Mouse (Mus musculus) lung, postnatal 0 days (tissue): Measurements from ENCODE around the gene Tor1aip1. TPM values are rescaled to one million over a fixed set of nuclear protein-coding genes. Genes with fewer than 3 reads are reported as not detected.
"Not testable (repeated sequence)": the region's sequence is repeated elsewhere in the genome, so short reads cannot be mapped to it uniquely, and the experiment has no call there.

Experiments
- ATAC-seq: fragments of 200-750 bp; cut with Nextera tagmentation; 2 replicates; pipeline ENCODE4 v1.8.0; 2017; ENCODE audit warnings: moderate library complexity
- DNase-seq: peaks from one replicate; pipeline ENCODE4 v3.0.0-alpha.2; 2016; ENCODE audit warnings: low spot score
- H3K27ac ChIP-seq: fragments of 300-500 bp; sonication (generic); 2 replicates; pipeline ENCODE4 v1.5.1; 2014; ENCODE audit warnings: antibody characterized with exemption, mild to moderate bottlenecking, low read length, mixed read lengths
- H3K27me3 ChIP-seq: fragments of 300-500 bp; sonication (generic); replicated peaks from 2 replicates; pipeline ENCODE4 v1.6.1; 2014; ENCODE audit warnings: low read length, mixed read lengths; ENCODE audit not compliant: insufficient read depth
- H3K36me3 ChIP-seq: fragments of 300-500 bp; sonication (generic); 2 replicates; pipeline ENCODE4 v1.6.1; 2014; ENCODE audit warnings: low read length, mixed read lengths; ENCODE audit not compliant: insufficient read depth
- H3K4me1 ChIP-seq: fragments of 300-500 bp; sonication (generic); 2 replicates; pipeline ENCODE4 v1.6.1; 2014; ENCODE audit warnings: antibody characterized with exemption, low read depth, low read length, mixed read lengths; ENCODE audit not compliant: insufficient read depth
- H3K4me2 ChIP-seq: fragments of 300-500 bp; sonication (generic); replicated peaks from 2 replicates; pipeline ENCODE4 v1.6.1; 2014; ENCODE audit warnings: low read depth, mild to moderate bottlenecking, low read length, moderate library complexity, mixed read lengths
- H3K4me3 ChIP-seq: fragments of 300-500 bp; sonication (generic); 2 replicates; pipeline ENCODE4 v1.5.1; 2014; ENCODE audit warnings: low read depth, low read length
- H3K9ac ChIP-seq: fragments of 300-500 bp; sonication (generic); replicated peaks from 2 replicates; pipeline ENCODE4 v1.6.1; 2014; ENCODE audit warnings: low read depth, mild to moderate bottlenecking
- H3K9me3 ChIP-seq: fragments of 300-500 bp; sonication (generic); 2 replicates; pipeline ENCODE4 v1.6.1; 2016; ENCODE audit warnings: low read length, mixed read lengths
- CTCF ChIP-seq: IDR thresholded peaks from 2 replicates; pipeline ENCODE4 v1.5.1; 2016; ENCODE audit warnings: antibody characterized with exemption, mild to moderate bottlenecking
- EP300 ChIP-seq: IDR thresholded peaks from 2 replicates; pipeline ENCODE4 v1.6.1; 2016; ENCODE audit warnings: antibody characterized with exemption, mild to moderate bottlenecking, control low read depth
- WGBS: fragments of 180-500 bp; shearing (Covaris S2); extraction: QIAGEN DNeasy Blood & Tissue Kit; methylation state at CpG from one replicate; pipeline ENCODE4 v1.1.7; 2014; 5-methylcytosine and 5-hydroxymethylcytosine counted together
- polyA plus RNA-seq: library from polyadenylated mRNA; unstranded; fragments of >200 nt; fragmentation: Nextera tagmentation; extraction: Ambion mirVana; gene quantifications from 2 replicates; pipeline ENCODE4 v1.2.1, GENCODE M21; 2015

Gene Tor1aip1
- polyA plus RNA-seq, 1 experiment from 2014 or later: 54.8 TPM

DNA sequence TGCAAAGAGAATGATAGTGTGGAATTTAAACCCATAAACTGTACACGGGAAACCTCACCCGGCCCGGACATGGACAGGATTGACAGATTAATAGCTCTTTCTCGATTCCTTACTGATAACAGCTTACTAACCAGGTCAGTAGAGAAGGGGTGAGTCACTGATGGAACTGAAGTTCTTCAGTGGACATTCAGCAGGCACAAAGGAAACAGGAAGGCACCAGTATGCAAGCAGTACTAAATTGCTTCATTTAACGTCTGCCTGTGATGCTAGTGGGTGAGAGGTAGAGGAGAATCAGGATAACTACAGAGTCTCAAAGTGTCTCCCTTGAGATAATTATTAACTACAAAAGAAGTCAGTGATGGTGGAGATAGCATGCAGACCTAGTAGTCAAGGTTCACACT, 7.9 kb upstream of the Tor1aip1 start:
- H3K27ac ChIP-seq: no peak overlapping the region

DNA sequence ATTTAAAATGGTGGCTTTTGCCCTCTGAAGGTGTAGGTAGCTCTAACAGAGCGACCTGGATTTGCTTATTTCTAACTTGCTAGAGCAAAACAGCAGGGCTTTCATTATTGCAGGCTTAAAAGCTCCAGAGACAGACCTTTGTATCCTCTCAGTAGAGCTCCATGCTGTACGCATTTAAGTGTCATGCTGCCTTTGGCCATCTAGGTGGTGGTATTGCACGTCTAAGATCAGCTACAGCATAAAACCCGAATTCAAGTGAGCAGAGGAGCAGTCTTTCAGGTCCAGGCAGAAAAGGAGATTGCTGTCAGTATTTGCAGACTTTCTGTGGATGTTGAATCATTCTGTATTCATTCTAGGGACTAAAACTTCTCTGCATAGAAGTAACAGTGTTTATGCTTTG, 6.7 kb upstream of the Tor1aip1 start:
- Histone ChIP-seq H3K4me1 (peaks cover 10% of the 10 kb centered on the region; the same call in 1 of the 2 replicates), H3K27me3 (no peaks in the 10 kb centered on the region), H3K36me3 (no peaks in the 10 kb centered on the region), H3K9ac (no peak overlapping the region), H3K9me3 (no peaks in the 10 kb centered on the region), H3K4me3 (no peak overlapping the region), H3K27ac (no peak overlapping the region), H3K4me2 (no peak overlapping the region; the same call in 1 of the 2 replicates)
- DNase-seq (peak; percentile 85), ATAC-seq (no peak)
- TF ChIP-seq EP300 (no peak), CTCF (peak; percentile 84)
- WGBS: 22% methylated on average over 4 of the region's 4 CpGs

More for the DNA sequence above, 7.9 kb upstream of the Tor1aip1 start:
- Histone ChIP-seq H3K27me3 (no peaks in the 10 kb centered on the region), H3K9me3 (no peaks in the 10 kb centered on the region), H3K4me1 (peaks cover 10% of the 10 kb centered on the region; the same call in 1 of the 2 replicates), H3K36me3 (no peaks in the 10 kb centered on the region; the same call in 1 of the 2 replicates), H3K9ac (no peak overlapping the region), H3K4me2 (no peak overlapping the region), H3K4me3 (no peak overlapping the region)
- DNase-seq: no peak
- WGBS: 69% methylated on average over 5 of the region's 5 CpGs
- no peak for TF ChIP-seq EP300
- no peak for TF ChIP-seq CTCF
- ATAC-seq: no peak

- Histone ChIP-seq H3K4me1 (peaks cover 10% of the 10 kb centered on the region; the same call in 1 of the 2 replicates), H3K9ac (no peak overlapping the region), H3K27me3 (no peaks in the 10 kb centered on the region), H3K9me3 (no peaks in the 10 kb centered on the region), H3K4me2 (0 out of 2 replicates have a peak overlapping the region, but pooled peaks have one; percentile 56), H3K4me3 (no peak overlapping the region), H3K36me3 (no peaks in the 10 kb centered on the region), H3K27ac (no peak overlapping the region)
- TF ChIP-seq EP300 (no peak), CTCF (no peak)
- no peak for ATAC-seq
- no peak for DNase-seq
- 77% methylated on average over 5 of the region's 5 CpGs for WGBS
Observed at GRCm38 (mm10) chr1:156042481-156042880, 6.2 kb upstream of the Tor1aip1 start.

DNA sequence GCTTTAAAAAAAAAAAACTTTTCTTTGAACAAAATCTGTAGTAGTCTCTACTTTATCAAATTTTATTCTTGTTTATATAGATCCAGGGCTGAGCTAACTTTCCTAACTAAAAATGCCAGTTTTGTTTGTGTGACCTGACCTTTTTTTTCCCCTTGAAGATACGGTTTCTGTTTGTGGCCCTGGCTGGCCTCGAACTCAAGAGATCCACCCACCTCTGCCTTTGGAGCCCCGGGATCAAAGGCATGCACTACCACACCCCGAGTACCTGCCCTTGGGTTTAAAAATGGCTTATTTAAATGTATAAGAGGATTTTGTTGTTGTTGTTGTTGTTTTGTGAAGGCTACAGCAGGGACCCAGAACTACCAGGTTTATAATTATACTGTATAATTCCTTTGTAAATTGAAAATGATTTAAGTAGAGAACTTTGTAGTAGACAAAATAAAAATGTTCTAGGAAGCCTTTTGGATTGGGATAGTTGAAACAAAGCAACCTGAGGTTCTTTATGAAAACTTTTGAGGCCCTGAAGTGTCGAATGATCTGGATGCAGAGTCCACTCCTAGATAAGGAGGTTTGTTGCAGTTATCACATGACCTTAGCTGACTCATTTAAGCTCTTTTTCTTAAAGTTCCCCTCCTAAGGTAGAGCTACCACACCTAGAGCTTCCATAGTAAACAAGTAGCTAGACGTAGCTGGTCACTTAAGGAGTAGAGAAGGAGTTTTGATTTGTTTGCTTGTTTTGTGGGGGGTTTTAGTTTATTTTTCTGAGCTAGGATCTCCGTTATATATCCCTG, 5.4 kb upstream of the Tor1aip1 start:
- WGBS: 24% methylated on average over 7 of the region's 7 CpGs

DNA sequence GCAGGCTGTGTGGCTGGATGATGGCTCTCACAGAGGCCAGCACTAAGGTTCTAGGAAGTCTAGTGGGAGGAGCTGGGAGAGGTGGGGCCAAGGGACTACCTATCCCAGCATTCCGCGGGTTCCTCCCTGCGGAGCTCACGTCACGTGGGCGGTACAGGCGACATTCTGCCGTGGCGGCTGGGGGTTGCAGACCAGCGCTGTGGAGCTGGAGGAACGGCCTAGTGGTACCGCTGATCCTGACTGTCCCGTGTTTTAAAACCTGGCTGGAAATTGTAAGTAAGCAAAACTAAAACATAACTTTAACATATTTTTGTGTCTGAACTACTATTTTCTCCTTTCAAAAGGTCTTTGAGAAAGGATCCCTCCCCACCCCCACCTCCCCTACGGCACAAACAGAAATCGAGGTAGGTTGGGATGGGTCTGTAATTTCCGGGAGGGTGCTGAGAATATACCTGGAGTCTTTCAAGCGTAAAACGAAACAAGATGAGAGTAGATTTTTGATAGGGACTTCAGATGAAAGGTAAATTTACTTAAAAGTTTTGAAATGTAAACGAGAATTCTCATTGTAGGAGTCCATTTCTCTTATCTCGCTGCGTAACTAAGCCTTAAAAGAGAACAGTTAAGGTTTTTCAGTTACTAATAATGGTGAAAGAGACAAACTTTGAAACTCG, 4.6 kb upstream of the Tor1aip1 start:
- DNase-seq (peak; percentile 99), ATAC-seq (peak; percentile 72)
- peak overlapping the region; percentile 61 for H3K4me3 ChIP-seq
- peaks cover 8% of the 10 kb centered on the region; the same call in 1 of the 2 replicates for H3K4me1 ChIP-seq
- peak overlapping the region; percentile 72 for H3K27ac ChIP-seq
- H3K27me3 ChIP-seq: no peaks in the 10 kb centered on the region
- TF ChIP-seq EP300 (0 out of 2 replicates have a peak, but pooled peaks have one; percentile 30), CTCF (no peak)
- under 1% methylated on average over 22 of the region's 22 CpGs for WGBS
- no peaks in the 10 kb centered on the region for H3K36me3 ChIP-seq
- peak overlapping the region; percentile 35; the same call in 1 of the 2 replicates for H3K9ac ChIP-seq
- H3K9me3 ChIP-seq: no peaks in the 10 kb centered on the region
- peak overlapping the region; percentile 56 for H3K4me2 ChIP-seq

More for the DNA sequence above, 5.4 kb upstream of the Tor1aip1 start:
- ATAC-seq: no peak
- TF ChIP-seq EP300: no peak
- TF ChIP-seq CTCF: no peak
- peak; percentile 39 for DNase-seq
- no peaks in the 10 kb centered on the region for H3K36me3 ChIP-seq
- H3K9ac ChIP-seq: peak overlapping the region; percentile 20; the same call in 1 of the 2 replicates
- H3K4me2 ChIP-seq: peak overlapping the region; percentile 56
- 0 out of 2 replicates have a peak overlapping the region, but pooled peaks have one; percentile 8 for H3K27ac ChIP-seq
- no peaks in the 10 kb centered on the region for H3K27me3 ChIP-seq
- peaks cover 10% of the 10 kb centered on the region; the same call in 1 of the 2 replicates for H3K4me1 ChIP-seq
- no peaks in the 10 kb centered on the region for H3K9me3 ChIP-seq
- H3K4me3 ChIP-seq: peak overlapping the region; percentile 61

GRCm38 (mm10) chr1:156039989-156040388, 3.7 kb upstream of the Tor1aip1 start:
- H3K4me1 ChIP-seq, H3K4me2 ChIP-seq, H3K27ac ChIP-seq, H3K4me3 ChIP-seq, H3K27me3 ChIP-seq, H3K36me3 ChIP-seq, H3K9ac ChIP-seq, H3K9me3 ChIP-seq, ATAC-seq: not testable (repeated sequence)
- 63% methylated on average over 7 of the region's 7 CpGs for WGBS
- peak; percentile 46 for TF ChIP-seq CTCF
- DNase-seq: peak; percentile 50
